Mouse (Mus musculus) left cerebral cortex, adult 11 months (tissue): Measurements from ENCODE around the gene Arhgap23.

Source experiments
- DNase-seq: peaks from one replicate; pipeline ENCODE4 v3.0.0; 2022; ENCODE audit warnings: low spot score

The Arhgap23 gene

GRCm38 (mm10) chr11:97434704-97435454 is 19.5 kb downstream of the Arhgap23 start:
- DNase-seq, result peak; percentile 59

GRCm38 (mm10) chr11:97435808-97436491 is 20.6 kb downstream of the Arhgap23 start:
- no peak for DNase-seq

GRCm38 (mm10) chr11:97437745-97438144 is 22.4 kb downstream of the Arhgap23 start:
- DNase-seq, result no peak

- DNase-seq, result no peak
These were observed 23.5 kb downstream of the Arhgap23 start for GRCm38 (mm10) chr11:97438868-97439267.

GRCm38 (mm10) chr11:97439935-97440334 is 24.6 kb downstream of the Arhgap23 start:
- no peak for DNase-seq

GRCm38 (mm10) chr11:97440441-97440881 is 25.1 kb downstream of the Arhgap23 start:
- no peak for DNase-seq

- DNase-seq, result no peak
These were observed 25.8 kb downstream of the Arhgap23 start for GRCm38 (mm10) chr11:97441036-97441657.

- DNase-seq, result no peak
These were observed 26.4 kb downstream of the Arhgap23 start for GRCm38 (mm10) chr11:97441658-97442125.

- no peak for DNase-seq
These were observed 27.8 kb downstream of the Arhgap23 start for GRCm38 (mm10) chr11:97442891-97443675.

GRCm38 (mm10) chr11:97445596-97445995 is 30.3 kb downstream of the Arhgap23 start:
- DNase-seq, result no peak

GRCm38 (mm10) chr11:97445999-97446511 is 30.7 kb downstream of the Arhgap23 start:
- no peak for DNase-seq

- no peak for DNase-seq
These were observed 32.6 kb downstream of the Arhgap23 start for GRCm38 (mm10) chr11:97447979-97448378.

GRCm38 (mm10) chr11:97448611-97449394 is 33.5 kb downstream of the Arhgap23 start:
- DNase-seq, result no peak

GRCm38 (mm10) chr11:97449601-97450293 is 34.4 kb downstream of the Arhgap23 start:
- peak; percentile 69 for DNase-seq

- no peak for DNase-seq
These were observed 35.1 kb downstream of the Arhgap23 start for GRCm38 (mm10) chr11:97450305-97450922.

- no peak for DNase-seq
These were observed 36.3 kb downstream of the Arhgap23 start for GRCm38 (mm10) chr11:97451625-97452024.

- no peak for DNase-seq
These were observed 41.8 kb downstream of the Arhgap23 start for GRCm38 (mm10) chr11:97457120-97457519.

- DNase-seq, result no peak
These were observed 46.0 kb downstream of the Arhgap23 start for GRCm38 (mm10) chr11:97461307-97461820.

GRCm38 (mm10) chr11:97462538-97462937 is 47.2 kb downstream of the Arhgap23 start:
- DNase-seq, result no peak

GRCm38 (mm10) chr11:97463166-97463565 is 47.8 kb downstream of the Arhgap23 start:
- DNase-seq, result no peak
